Mouse (Mus musculus): Measurements from ENCODE around the gene 7530416G11Rik. TPM values are rescaled to one million over a fixed set of nuclear protein-coding genes. Genes with fewer than 3 reads are reported as not detected.

7530416G11Rik gene
- polyA plus RNA-seq, 1 experiment = not detected

DNA sequence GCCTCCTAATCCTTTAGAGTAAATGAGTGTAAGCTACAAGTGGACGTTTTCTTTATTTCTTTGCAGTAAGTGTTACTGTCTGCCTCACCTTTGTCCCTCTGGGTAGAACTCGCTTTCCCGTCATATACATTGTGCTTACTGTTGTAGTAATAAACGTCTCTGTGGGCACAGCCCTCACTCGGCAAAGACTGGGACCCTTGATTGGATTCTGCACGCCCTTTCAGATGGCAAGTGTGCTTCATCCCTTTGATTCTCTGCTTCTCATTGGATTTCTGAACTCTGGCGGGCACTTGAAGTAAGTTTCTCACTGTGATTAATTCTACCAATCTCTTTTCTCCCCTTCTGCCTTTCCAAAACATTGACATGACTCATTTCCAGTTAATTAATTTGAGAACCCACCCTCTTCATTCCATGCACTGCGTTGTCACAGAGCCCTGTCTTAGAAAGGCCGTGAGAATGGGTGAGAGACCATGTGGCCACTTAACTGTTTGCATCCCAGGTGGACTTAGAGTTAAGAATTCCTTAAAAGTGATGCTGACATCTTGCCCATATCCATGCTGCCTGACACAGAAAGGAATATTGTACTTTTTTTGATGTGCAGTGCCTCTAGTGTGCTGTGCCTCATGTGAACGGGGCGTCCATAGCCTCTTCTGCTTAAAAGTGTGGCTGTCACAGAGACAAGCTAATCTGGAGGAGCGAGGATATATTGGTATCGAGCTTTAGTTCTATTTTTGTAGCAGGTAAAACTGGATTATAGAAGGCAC is 39.8 kb downstream of the 7530416G11Rik start:
- Histone ChIP-seq H3K27me3 (ENCODE audit: control insufficient read depth, insufficient read depth, low read length, poor library complexity, severe bottlenecking) (no peaks in the 10 kb centered on the region), H3K4me1 (ENCODE audit: control insufficient read depth, insufficient read depth, low read length) (peaks cover 2% of the 10 kb centered on the region)

DNA sequence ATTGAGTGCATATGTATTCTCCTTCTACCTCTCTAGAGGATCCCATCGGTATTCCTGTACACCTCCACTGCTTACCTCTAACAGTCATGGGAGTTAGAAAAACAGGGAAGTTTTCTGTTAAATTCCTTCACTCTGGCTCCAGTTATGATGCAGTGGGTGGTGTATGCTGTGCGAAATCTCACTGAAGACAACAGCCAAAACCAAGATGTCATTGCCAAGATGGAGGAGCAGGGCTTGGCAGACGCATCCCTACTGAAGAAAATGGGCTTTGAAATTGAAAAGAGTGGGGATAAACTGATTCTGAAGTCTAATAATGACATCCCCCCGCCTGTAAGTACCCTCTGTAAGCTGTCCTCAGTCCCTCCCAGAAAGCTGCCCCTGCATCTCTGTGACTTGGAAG is 40.9 kb downstream of the 7530416G11Rik start:
- H3K36me3 ChIP-seq (ENCODE audit: control insufficient read depth, insufficient read depth, low read length, poor library complexity, severe bottlenecking) = peaks cover 23% of the 10 kb centered on the region
- H3K9me3 ChIP-seq (replicated peaks; ENCODE audit: control insufficient read depth, insufficient read depth, low read length, poor library complexity, severe bottlenecking) = no peaks in the 10 kb centered on the region
- H3K4me3 ChIP-seq (ENCODE audit: low read depth, low read length) = no peak overlapping the region
- H3K27ac ChIP-seq (ENCODE audit: insufficient read depth, low read length) = no peak overlapping the region
- no peaks in the 10 kb centered on the region for H3K27me3 ChIP-seq (ENCODE audit: control insufficient read depth, insufficient read depth, low read length, poor library complexity, severe bottlenecking)
- no peak overlapping the region for H3K9ac ChIP-seq (ENCODE audit: low read depth, poor library complexity, severe bottlenecking)
- peaks cover 2% of the 10 kb centered on the region for H3K4me1 ChIP-seq (ENCODE audit: control insufficient read depth, insufficient read depth, low read length)
- TF ChIP-seq CTCF (IDR thresholded peaks at IDR 0.05; ENCODE audit: low read depth, low read length) (no peak), POLR2A (IDR thresholded peaks at IDR 0.05; ENCODE audit: insufficient read depth, low read length) (no peak), EP300 (IDR thresholded peaks at IDR 0.05; ENCODE audit: insufficient read depth, low read depth, low read length) (no peak)

More for the DNA sequence above, 39.8 kb downstream of the 7530416G11Rik start:
- no peak overlapping the region for H3K27ac ChIP-seq (ENCODE audit: insufficient read depth, low read length)
- no peaks in the 10 kb centered on the region for H3K9me3 ChIP-seq (replicated peaks; ENCODE audit: control insufficient read depth, insufficient read depth, low read length, poor library complexity, severe bottlenecking)
- H3K9ac ChIP-seq (ENCODE audit: low read depth, poor library complexity, severe bottlenecking) = no peak overlapping the region
- no peak overlapping the region for H3K4me3 ChIP-seq (ENCODE audit: low read depth, low read length)
- peaks cover 26% of the 10 kb centered on the region for H3K36me3 ChIP-seq (ENCODE audit: control insufficient read depth, insufficient read depth, low read length, poor library complexity, severe bottlenecking)
- TF ChIP-seq CTCF (IDR thresholded peaks at IDR 0.05; ENCODE audit: low read depth, low read length) (no peak), EP300 (IDR thresholded peaks at IDR 0.05; ENCODE audit: insufficient read depth, low read depth, low read length) (no peak), POLR2A (IDR thresholded peaks at IDR 0.05; ENCODE audit: insufficient read depth, low read length) (no peak)

DNA sequence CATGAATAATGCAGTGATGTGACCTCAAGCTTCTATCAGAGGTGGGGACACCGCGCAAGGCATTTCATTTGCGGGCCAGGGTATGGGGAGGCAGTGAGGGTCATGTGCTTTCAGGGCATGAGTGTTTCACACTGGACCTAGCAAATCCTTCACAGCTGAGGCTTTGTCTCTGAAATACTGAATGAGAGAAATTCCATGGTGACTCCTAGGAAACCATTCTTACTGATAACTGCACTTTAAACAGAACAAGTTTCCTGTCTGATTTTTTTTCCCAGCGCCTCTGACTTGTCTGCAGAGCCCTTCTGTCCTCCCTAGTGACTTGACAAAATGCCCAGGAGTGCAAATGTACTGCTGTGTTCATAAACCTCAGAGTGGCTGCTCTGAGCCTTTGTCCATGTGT is 41.5 kb downstream of the 7530416G11Rik start:
- Histone ChIP-seq H3K27ac (ENCODE audit: insufficient read depth, low read length) (no peak overlapping the region), H3K4me1 (ENCODE audit: control insufficient read depth, insufficient read depth, low read length) (peaks cover 2% of the 10 kb centered on the region)

DNA sequence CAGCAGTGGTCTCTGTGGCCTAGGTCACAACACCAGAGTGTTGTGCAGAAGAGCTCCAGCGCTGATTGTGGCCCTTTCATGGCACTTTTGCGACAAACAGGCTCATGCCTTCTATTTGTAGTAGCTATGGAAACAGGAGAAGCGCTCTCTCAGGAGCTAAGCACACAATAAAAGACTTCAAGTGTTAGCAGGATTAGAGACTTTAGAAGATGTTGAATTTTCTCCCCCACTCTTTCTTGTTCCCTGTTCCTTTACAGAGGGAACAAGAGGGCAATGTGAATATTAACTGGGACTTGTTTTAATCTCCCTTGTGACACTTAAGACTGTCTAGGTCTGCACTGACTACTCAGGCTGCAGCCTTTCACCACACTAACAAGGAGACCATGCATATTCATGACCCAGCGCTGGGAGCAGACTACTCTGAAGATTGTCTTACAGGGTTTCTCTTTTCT is 44.4 kb downstream of the 7530416G11Rik start:
- Histone ChIP-seq H3K36me3 (ENCODE audit: control insufficient read depth, insufficient read depth, low read length, poor library complexity, severe bottlenecking) (peaks cover 27% of the 10 kb centered on the region), H3K27ac (ENCODE audit: insufficient read depth, low read length) (no peak overlapping the region), H3K9ac (ENCODE audit: low read depth, poor library complexity, severe bottlenecking) (no peak overlapping the region), H3K4me3 (ENCODE audit: low read depth, low read length) (no peak overlapping the region), H3K9me3 (replicated peaks; ENCODE audit: control insufficient read depth, insufficient read depth, low read length, poor library complexity, severe bottlenecking) (no peaks in the 10 kb centered on the region), H3K27me3 (ENCODE audit: control insufficient read depth, insufficient read depth, low read length, poor library complexity, severe bottlenecking) (no peaks in the 10 kb centered on the region), H3K4me1 (ENCODE audit: control insufficient read depth, insufficient read depth, low read length) (peaks cover 2% of the 10 kb centered on the region)
- TF ChIP-seq CTCF (IDR thresholded peaks at IDR 0.05; ENCODE audit: low read depth, low read length) (no peak), POLR2A (IDR thresholded peaks at IDR 0.05; ENCODE audit: insufficient read depth, low read length) (no peak), EP300 (IDR thresholded peaks at IDR 0.05; ENCODE audit: insufficient read depth, low read depth, low read length) (no peak)

More for the DNA sequence above, 41.5 kb downstream of the 7530416G11Rik start:
- Histone ChIP-seq H3K9ac (ENCODE audit: low read depth, poor library complexity, severe bottlenecking) (no peak overlapping the region), H3K27me3 (ENCODE audit: control insufficient read depth, insufficient read depth, low read length, poor library complexity, severe bottlenecking) (no peaks in the 10 kb centered on the region), H3K36me3 (ENCODE audit: control insufficient read depth, insufficient read depth, low read length, poor library complexity, severe bottlenecking) (peaks cover 24% of the 10 kb centered on the region), H3K9me3 (replicated peaks; ENCODE audit: control insufficient read depth, insufficient read depth, low read length, poor library complexity, severe bottlenecking) (no peaks in the 10 kb centered on the region), H3K4me3 (ENCODE audit: low read depth, low read length) (no peak overlapping the region)
- TF ChIP-seq CTCF (IDR thresholded peaks at IDR 0.05; ENCODE audit: low read depth, low read length) (no peak), EP300 (IDR thresholded peaks at IDR 0.05; ENCODE audit: insufficient read depth, low read depth, low read length) (no peak), POLR2A (IDR thresholded peaks at IDR 0.05; ENCODE audit: insufficient read depth, low read length) (no peak)

DNA sequence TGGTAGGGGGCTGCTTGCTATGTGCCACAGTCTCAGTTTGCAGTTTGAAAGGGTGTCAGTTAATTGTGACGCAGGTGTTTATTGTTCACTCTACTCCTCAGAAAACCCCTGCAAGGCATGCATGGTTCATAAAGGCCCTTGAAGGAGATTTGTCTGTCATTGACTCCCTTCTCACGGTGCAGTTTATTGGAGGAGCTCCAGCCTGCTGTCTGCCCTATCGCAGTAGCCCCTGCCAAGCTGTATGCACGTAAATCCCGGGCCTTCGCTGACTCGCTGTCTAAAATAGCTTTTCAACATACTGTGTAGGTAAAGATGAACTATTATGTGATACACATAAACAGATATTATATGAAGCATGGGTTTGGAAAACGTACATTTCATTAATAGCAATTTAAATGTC is 45.2 kb downstream of the 7530416G11Rik start:
- TF ChIP-seq POLR2A (IDR thresholded peaks at IDR 0.05; ENCODE audit: insufficient read depth, low read length) (no peak), EP300 (IDR thresholded peaks at IDR 0.05; ENCODE audit: insufficient read depth, low read depth, low read length) (no peak), CTCF (IDR thresholded peaks at IDR 0.05; ENCODE audit: low read depth, low read length) (no peak)
- Histone ChIP-seq H3K27me3 (ENCODE audit: control insufficient read depth, insufficient read depth, low read length, poor library complexity, severe bottlenecking) (no peaks in the 10 kb centered on the region), H3K9ac (ENCODE audit: low read depth, poor library complexity, severe bottlenecking) (no peak overlapping the region), H3K4me3 (ENCODE audit: low read depth, low read length) (no peak overlapping the region), H3K4me1 (ENCODE audit: control insufficient read depth, insufficient read depth, low read length) (no peaks in the 10 kb centered on the region), H3K9me3 (replicated peaks; ENCODE audit: control insufficient read depth, insufficient read depth, low read length, poor library complexity, severe bottlenecking) (no peaks in the 10 kb centered on the region), H3K36me3 (ENCODE audit: control insufficient read depth, insufficient read depth, low read length, poor library complexity, severe bottlenecking) (peaks cover 19% of the 10 kb centered on the region), H3K27ac (ENCODE audit: insufficient read depth, low read length) (no peak overlapping the region)

DNA sequence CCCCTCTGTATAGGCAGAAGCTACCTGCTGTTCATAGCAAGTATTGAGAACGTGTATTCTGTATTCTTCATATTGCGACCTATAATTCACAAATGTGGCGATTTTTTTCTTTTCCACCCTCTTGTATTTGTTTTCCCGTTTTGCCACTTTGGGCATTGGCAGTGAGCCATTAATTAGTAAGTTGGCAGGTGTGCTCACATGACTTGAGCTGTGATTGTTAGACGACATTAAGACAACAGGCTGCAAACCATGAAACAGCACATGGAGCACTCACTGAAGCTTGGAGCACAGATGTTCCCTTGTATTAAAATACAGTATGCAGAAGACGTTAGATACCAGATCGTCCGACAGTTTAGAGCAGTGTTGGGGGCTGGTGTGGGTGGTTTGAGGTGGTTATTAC is 46.1 kb downstream of the 7530416G11Rik start:
- H3K27ac ChIP-seq (ENCODE audit: insufficient read depth, low read length) = no peak overlapping the region
- H3K36me3 ChIP-seq (ENCODE audit: control insufficient read depth, insufficient read depth, low read length, poor library complexity, severe bottlenecking) = peaks cover 10% of the 10 kb centered on the region
- TF ChIP-seq POLR2A (IDR thresholded peaks at IDR 0.05; ENCODE audit: insufficient read depth, low read length) (no peak), EP300 (IDR thresholded peaks at IDR 0.05; ENCODE audit: insufficient read depth, low read depth, low read length) (no peak), CTCF (IDR thresholded peaks at IDR 0.05; ENCODE audit: low read depth, low read length) (no peak)
- no peaks in the 10 kb centered on the region for H3K27me3 ChIP-seq (ENCODE audit: control insufficient read depth, insufficient read depth, low read length, poor library complexity, severe bottlenecking)
- H3K4me3 ChIP-seq (ENCODE audit: low read depth, low read length) = no peak overlapping the region
- H3K4me1 ChIP-seq (ENCODE audit: control insufficient read depth, insufficient read depth, low read length) = no peaks in the 10 kb centered on the region
- H3K9ac ChIP-seq (ENCODE audit: low read depth, poor library complexity, severe bottlenecking) = no peak overlapping the region
- H3K9me3 ChIP-seq (replicated peaks; ENCODE audit: control insufficient read depth, insufficient read depth, low read length, poor library complexity, severe bottlenecking) = no peaks in the 10 kb centered on the region

Measured in ES-Bruce4 (cell line).